Mouse (Mus musculus): ENCODE measurements at regions not wholly inside any gene's neighbourhood (a gene's known extent, or its start where the extent isn't known, plus 50 kb on each side); places are given as distances from the start of the nearest gene placed in this dataset.
"Not testable (repeated sequence)": the region's sequence is repeated elsewhere in the genome, so short reads cannot be mapped to it uniquely, and the experiment has no call there.

- not testable (repeated sequence) for TF ChIP-seq POLR2A (IDR thresholded peaks at IDR 0.05; ENCODE audit: borderline replicate concordance, extremely low read depth, insufficient read depth, insufficient read length, poor library complexity, severe bottlenecking); CTCF (IDR thresholded peaks at IDR 0.05; ENCODE audit: borderline replicate concordance, extremely low read depth, insufficient read depth, insufficient read length)
These were observed 89.8 kb upstream of the Prl2c3 start for GRCm38 (mm10) chr13:12889631-12890030.
